In genomic region chr11:99216181-99216580, GRCm38 (mm10) we compare ENCODE assay signal across 25 mouse cellular contexts. TPM values are rescaled to one million over a fixed set of nuclear protein-coding genes. Genes with fewer than 3 reads are reported as not detected.
DNase-seq lines count a peak whose midpoint lies in the region; ATAC-seq and TF ChIP-seq lines count a peak whose summit lies in the region.
"Had no signal": no experiment of that assay in that cellular context is flagged by ENCODE, and none has a peak within 500 bp of the region (broad histone marks: within the 10 kb centered on the region; RNA-seq: fewer than 3 reads in every experiment).

No protein-coding gene starts in this region.

- no peaks in the 10 kb centered on the region for H3K79me2 ChIP-seq in CH12.LX (replicated peaks; ENCODE audit: control insufficient read depth, extremely low read depth, insufficient read depth, poor library complexity, severe bottlenecking)

- in situ Hi-C loops in CH12.LX (cut with MboI; ENCODE audit: low pct_ligation_motif_present, low pct_unique_long_range_greater_than_20kb, low sequenced_read_pairs), result no loop called here

- intact Hi-C loops in heart, postnatal 10 days (cut with DNase I), result no loop called here
- intact Hi-C loops in left cerebral cortex, postnatal 4 days (cut with DNase I), result no loop called here

- ATAC-seq in heart, embryonic 11.5 days (replicated peaks; ENCODE audit: insufficient number of reproducible peaks, low FRiP score, low TSS enrichment), result no peak
- ATAC-seq: forebrain, embryonic 16.5 days; midbrain, embryonic 15.5 days had no signal

- dilution Hi-C loops in CH12.LX (cut with MboI; ENCODE audit: extremely low pct_ligation_motif_present, extremely low pct_unique_long_range_greater_than_20kb, low sequenced_read_pairs), result no loop called here

- no peaks in the 10 kb centered on the region for H3K9me3 ChIP-seq in heart, embryonic 11.5 days (replicated peaks; ENCODE audit: control insufficient read depth, low read length)
- H3K9me3 ChIP-seq in CH12.LX (replicated peaks; ENCODE audit: low read length), result no peaks in the 10 kb centered on the region
- H3K9me3 ChIP-seq: forebrain, embryonic 10.5 days; hindbrain, embryonic 13.5 days; limb, embryonic 10.5 days; liver, embryonic 15.5 days; lung, embryonic 15.5 days; midbrain, embryonic 15.5 days; neural tube, embryonic 12.5 days; stomach, embryonic 15.5 days had no signal

- WGBS in heart, embryonic 11.5 days (ENCODE audit: insufficient replicate concordance), result 79% methylated on average over 3 of the region's 3 CpGs

- DNase-seq in cerebellum, adult 9-10 months, result peak; percentile 38
- DNase-seq in cerebellum, adult 8-10 months, result no peak
- DNase-seq in heart, adult 8-10 months (ENCODE audit: low spot score), result peak; percentile 50
- no peak for DNase-seq in CH12.LX (ENCODE audit: extremely low read depth)
- peak; percentile 39 to 52 for DNase-seq in heart, postnatal 10 days
- DNase-seq in left cerebral cortex, postnatal 4 days, result no peak
- DNase-seq: adrenal gland, postnatal 10 days; cerebellum, postnatal 10 days; kidney, adult 11 months; liver; lung, postnatal 4 days; thymus, adult 18-20 months; thymus, postnatal 36 days had no signal

- H3K4me1 ChIP-seq in heart, embryonic 11.5 days (ENCODE audit: control insufficient read depth, insufficient read depth, low read length), result no peaks in the 10 kb centered on the region
- peaks cover 9 to 23% of the 10 kb centered on the region in 2 experiments for H3K4me1 ChIP-seq in CH12.LX (ENCODE audit: control insufficient read depth in 1 of 2, insufficient read depth in 2 of 2)
- H3K4me1 ChIP-seq: forebrain, embryonic 10.5 days; hindbrain, embryonic 13.5 days; limb, embryonic 10.5 days; lung, embryonic 15.5 days; midbrain, embryonic 15.5 days; neural tube, embryonic 12.5 days; stomach, embryonic 15.5 days had no signal

- no peaks in the 10 kb centered on the region for H3K27me3 ChIP-seq in heart, embryonic 11.5 days (ENCODE audit: control insufficient read depth, insufficient read depth, low read length)
- no peaks in the 10 kb centered on the region for H3K27me3 ChIP-seq in CH12.LX (replicated peaks)
- H3K27me3 ChIP-seq: hindbrain, embryonic 13.5 days; liver, embryonic 15.5 days; lung, embryonic 15.5 days; midbrain, embryonic 15.5 days; neural tube, embryonic 12.5 days; stomach, embryonic 15.5 days had no signal

- no peak for TF ChIP-seq CTCF in CH12.LX (conservative IDR thresholded peaks at IDR 0.05 in 1 of 2, IDR thresholded peaks at IDR 0.05 in 1 of 2; ENCODE audit: low read depth in 2 of 2, low read length in 2 of 2)

- H3K27ac ChIP-seq in heart, embryonic 11.5 days (ENCODE audit: low read depth, low read length), result no peak overlapping the region
- H3K27ac ChIP-seq in CH12.LX (ENCODE audit: insufficient read depth, low read depth), result no peak overlapping the region
- H3K27ac ChIP-seq: forebrain, embryonic 10.5 days; hindbrain, embryonic 13.5 days; kidney, postnatal 0 days; limb, embryonic 10.5 days; liver, embryonic 15.5 days; lung, embryonic 15.5 days; midbrain, embryonic 15.5 days; neural tube, embryonic 12.5 days; stomach, embryonic 15.5 days had no signal

- H3K36me3 ChIP-seq in heart, embryonic 11.5 days (ENCODE audit: control insufficient read depth, insufficient read depth, low read length), result peaks cover 47% of the 10 kb centered on the region
- H3K36me3 ChIP-seq in CH12.LX (replicated peaks in 1 of 2; ENCODE audit: control insufficient read depth in 1 of 2, insufficient read depth in 1 of 2, low read length in 1 of 2), result peaks cover 79 to 96% of the 10 kb centered on the region in 2 experiments

- TF ChIP-seq EP300 in CH12.LX (IDR thresholded peaks at IDR 0.05; ENCODE audit: low read length), result no peak

- H3K4me2 ChIP-seq in heart, embryonic 11.5 days, result no peak overlapping the region
- H3K4me2 ChIP-seq in CH12.LX (ENCODE audit: insufficient read depth, low read depth, poor library complexity, severe bottlenecking), result no peak overlapping the region
- H3K4me2 ChIP-seq: hindbrain, embryonic 13.5 days; liver, embryonic 15.5 days; lung, embryonic 15.5 days; midbrain, embryonic 15.5 days; neural tube, embryonic 12.5 days; stomach, embryonic 15.5 days had no signal

- no peak for TF ChIP-seq POLR2A in CH12.LX (IDR thresholded peaks at IDR 0.05; ENCODE audit: low read depth, low read length)

- TF ChIP-seq RAD21 in CH12.LX (IDR thresholded peaks at IDR 0.05; ENCODE audit: low read depth, low read length), result no peak

- H3K9ac ChIP-seq in heart, embryonic 11.5 days (ENCODE audit: low read depth, low read length), result no peak overlapping the region
- H3K9ac ChIP-seq in CH12.LX (ENCODE audit: insufficient read depth, low read depth), result no peak overlapping the region
- H3K9ac ChIP-seq: hindbrain, embryonic 13.5 days; liver, embryonic 15.5 days; lung, embryonic 15.5 days; midbrain, embryonic 15.5 days; neural tube, embryonic 12.5 days; stomach, embryonic 15.5 days had no signal

- H3K4me3 ChIP-seq in heart, embryonic 11.5 days (ENCODE audit: low read depth, low read length), result no peak overlapping the region
- no peak overlapping the region for H3K4me3 ChIP-seq in CH12.LX (replicated peaks in 1 of 3; ENCODE audit: low read depth in 2 of 3, low read length in 2 of 3, poor library complexity in 1 of 3)
- H3K4me3 ChIP-seq: forebrain, embryonic 10.5 days; hindbrain, embryonic 13.5 days; limb, embryonic 10.5 days; liver, embryonic 15.5 days; lung, embryonic 15.5 days; midbrain, embryonic 15.5 days; neural tube, embryonic 12.5 days; stomach, embryonic 15.5 days had no signal

TF ChIP-seq in CH12.LX, 34 proteins besides CTCF, POLR2A, EP300 and RAD21:
- TF ChIP-seq MAFK (IDR thresholded peaks at IDR 0.05; ENCODE audit: insufficient replicate concordance, low read length) (no peak), MEF2A (IDR thresholded peaks at IDR 0.05; ENCODE audit: borderline replicate concordance, low read depth, low read length) (peak; percentile 79)

RNA-seq across cellular contexts. Expression of gene Smarce1, which starts 14.6 kb away (rescaled TPM):
- 10 to 100 TPM; 34.8 to 44.8 (median 41.2) TPM for total RNA-seq in heart, adult 8-10 months (2022)
- 125 and 130 TPM in 2 replicates for polyA plus RNA-seq in heart, embryonic 11.5 days (2014; fragmentation: Nextera tagmentation; extraction: Ambion mirVana)
- total RNA-seq in CH12.LX (2012; rRNA removed) (246 and 257 TPM in 2 replicates), CH12.LX (2014; rRNA removed) (149 and 184 TPM in 2 replicates)
- 464 and 617 TPM in 2 replicates for polyA plus RNA-seq in CH12.LX (2012; ENCODE audit: insufficient read length, low read depth)
- total RNA-seq in heart, postnatal 10 days (2021), result 10 to 100 TPM; 68.3 to 76.9 TPM
- total RNA-seq in left cerebral cortex, postnatal 4 days (2021), result 100 to 1,000 TPM; 136 to 140 TPM

RNA-seq across cellular contexts. Expression of gene Krt222, which starts 27.7 kb away (rescaled TPM):
- total RNA-seq in heart, adult 8-10 months (2022), result 10 to 100 TPM; 26.5 to 44.5 (median 31.0) TPM
- polyA plus RNA-seq in heart, embryonic 11.5 days (2014; fragmentation: Nextera tagmentation; extraction: Ambion mirVana), result 1.2 TPM in 2 replicates
- total RNA-seq in CH12.LX (2012; rRNA removed), result 15.4 and 22.0 TPM in 2 replicates
- 22.9 TPM in 2 replicates for total RNA-seq in CH12.LX (2014; rRNA removed)
- 24.4 and 29.3 TPM in 2 replicates for polyA plus RNA-seq in CH12.LX (2012; ENCODE audit: insufficient read length, low read depth)
- total RNA-seq in heart, postnatal 10 days (2021), result 10 to 100 TPM; 12.6 to 18.9 TPM
- 10 to 100 TPM in 1 of 2 experiments, 1 to 10 TPM in 1; 9.2 to 10.8 TPM for total RNA-seq in left cerebral cortex, postnatal 4 days (2021)
- total RNA-seq: granulocyte monocyte progenitor cell, adult 5-6 weeks had no signal

Comparison
In these comparisons a context has a peak if more than half of its experiments do, and no peak if none do; other contexts are left out.
1. DNase-seq: peak in cerebellum, adult 9-10 months (single experiment), heart, adult 8-10 months (single experiment) and heart, postnatal 10 days (2 of 2); none in cerebellum, adult 8-10 months (single experiment), CH12.LX (single experiment) and left cerebral cortex, postnatal 4 days (single experiment).